Mouse (Mus musculus) megakaryocyte, embryonic 14.5 days (primary cell): Measurements from ENCODE around the gene G6pc3.

Experiments used
- FLI1 ChIP-seq: IDR thresholded peaks from 2 replicates; pipeline ENCODE4 v1.6.1; 2012; ENCODE audit warnings: low read length, inconsistent platforms, mixed read lengths
- GATA1 ChIP-seq: IDR thresholded peaks from 3 replicates; pipeline ENCODE4 v1.6.1; 2012; ENCODE audit warnings: mixed read lengths, low read length, inconsistent platforms, borderline replicate concordance

DNA sequence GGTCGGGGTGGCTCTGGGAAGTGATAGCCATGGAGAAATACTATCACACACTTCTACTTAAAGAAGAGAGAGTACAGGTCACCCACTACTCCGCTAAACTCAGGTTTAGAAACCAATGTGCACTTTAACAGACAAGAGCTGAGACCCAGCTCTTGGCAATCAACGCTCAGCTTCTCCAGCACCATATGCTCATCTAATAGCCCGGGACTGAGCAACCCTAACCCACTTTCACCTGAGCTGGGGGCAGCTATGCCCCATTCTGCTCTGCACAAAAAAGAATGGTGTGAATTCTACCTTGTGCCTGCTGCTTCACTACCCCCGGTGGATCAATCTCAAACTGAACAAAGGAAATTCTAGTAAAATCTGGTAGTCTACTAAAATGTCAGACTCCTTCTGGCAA is 21.9 kb upstream of the G6pc3 start:
- no peak for TF ChIP-seq GATA1
- TF ChIP-seq FLI1 = no peak
